Mouse (Mus musculus) ES-Bruce4 (cell line): Measurements from ENCODE around the gene AC124502.3.

Experiments
- CTCF ChIP-seq: IDR thresholded peaks from one replicate; pipeline ENCODE4 v1.8.1; 2011; ENCODE audit warnings: low read depth, low read length
- EP300 ChIP-seq: IDR thresholded peaks from 2 replicates; pipeline ENCODE4 v1.6.1; 2011; ENCODE audit warnings: low read depth, low read length; ENCODE audit not compliant: insufficient read depth
- POLR2A ChIP-seq: IDR thresholded peaks from one replicate; pipeline ENCODE4 v1.8.1; 2011; ENCODE audit warnings: low read length; ENCODE audit not compliant: insufficient read depth

DNA sequence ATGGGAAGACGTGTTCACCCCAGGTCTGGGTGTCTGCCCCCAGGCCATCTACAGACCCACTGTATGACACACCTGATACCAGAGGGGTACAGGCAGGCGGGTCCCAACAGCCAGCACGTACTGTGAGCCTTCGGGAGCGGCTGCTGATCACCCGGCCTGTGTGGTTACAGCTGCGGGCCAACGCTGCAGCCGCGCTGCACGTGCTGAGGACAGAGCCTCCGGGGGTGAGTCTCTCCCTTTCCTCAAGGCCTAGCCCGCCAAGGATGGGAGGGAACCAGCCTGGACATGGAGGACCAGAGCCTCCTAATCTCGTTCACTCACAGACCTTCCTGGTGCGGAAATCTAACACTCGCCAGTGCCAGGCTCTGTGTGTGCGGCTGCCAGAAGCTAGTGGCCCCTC, 12.3 kb downstream of the AC124502.3 start:
- TF ChIP-seq POLR2A (no peak), CTCF (no peak), EP300 (no peak)
